Mouse (Mus musculus) ES-E14 (cell line): ENCODE data around the gene Hyal1.

ENCODE experiments used
- CHD2 ChIP-seq: IDR thresholded peaks from 2 replicates; pipeline ENCODE4 v1.6.1; 2014; ENCODE audit warnings: mild to moderate bottlenecking, low read depth, low read length, inconsistent platforms
- HCFC1 ChIP-seq: IDR thresholded peaks from 2 replicates; pipeline ENCODE4 v1.6.1; 2012; ENCODE audit warnings: low read length, inconsistent platforms, borderline replicate concordance; ENCODE audit not compliant: insufficient read depth
- MAFK ChIP-seq: IDR thresholded peaks from 2 replicates; pipeline ENCODE4 v1.6.1; 2014; ENCODE audit warnings: mild to moderate bottlenecking, low read depth, low read length, inconsistent platforms; ENCODE audit not compliant: insufficient read depth
- ZC3H11A ChIP-seq: IDR thresholded peaks from 2 replicates; pipeline ENCODE4 v1.6.1; 2012; ENCODE audit warnings: low read depth, mild to moderate bottlenecking, inconsistent platforms, low read length, borderline replicate concordance
- ZNF384 ChIP-seq: IDR thresholded peaks from 2 replicates; pipeline ENCODE4 v1.6.1; 2012; ENCODE audit warnings: low read depth, low read length, inconsistent platforms

DNA sequence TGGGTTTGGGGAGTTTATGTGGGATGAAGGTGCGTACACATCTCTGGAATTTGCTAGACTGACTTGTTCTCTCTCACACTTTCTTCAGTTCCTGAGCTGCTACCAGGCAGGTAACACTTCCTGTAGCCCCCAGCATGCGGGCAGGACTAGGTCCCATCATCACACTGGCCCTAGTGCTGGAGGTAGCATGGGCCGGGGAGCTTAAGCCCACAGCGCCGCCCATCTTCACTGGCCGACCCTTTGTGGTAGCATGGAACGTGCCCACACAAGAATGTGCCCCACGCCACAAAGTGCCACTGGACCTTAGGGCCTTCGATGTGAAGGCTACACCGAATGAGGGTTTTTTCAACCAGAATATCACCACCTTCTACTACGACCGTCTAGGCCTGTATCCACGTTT lies 6.7 kb upstream of the Hyal1 start:
- TF ChIP-seq ZC3H11A: no peak
- no peak for TF ChIP-seq HCFC1
- TF ChIP-seq MAFK: no peak
- no peak for TF ChIP-seq CHD2
- TF ChIP-seq ZNF384: no peak
